Mouse (Mus musculus): Measurements from ENCODE around the gene Btbd9. TPM values are rescaled to one million over a fixed set of nuclear protein-coding genes. Genes with fewer than 3 reads are reported as not detected.

Btbd9 gene
- polyA plus RNA-seq, 1 experiment = 32.7 TPM

DNA sequence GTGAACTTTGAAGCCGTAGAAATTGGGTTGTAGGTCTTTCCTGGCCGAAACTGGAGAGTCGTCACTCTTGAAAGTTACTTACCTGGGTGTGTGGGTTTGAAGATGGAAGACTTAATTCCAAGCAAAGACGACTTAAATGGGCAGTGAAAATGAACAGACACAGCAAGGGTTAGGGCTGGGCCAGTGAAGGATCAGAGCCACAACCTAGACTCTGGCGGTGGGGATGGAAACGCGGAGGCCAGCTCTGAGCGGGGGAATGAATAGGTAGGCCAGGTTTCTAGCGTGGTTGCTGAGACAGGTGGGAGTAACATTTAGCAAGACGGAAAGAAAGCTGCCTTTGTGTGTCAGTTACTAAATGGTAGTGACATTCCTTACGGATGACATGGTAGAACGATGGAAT, 658 bp upstream of the Btbd9 start:
- Histone ChIP-seq H3K4me1 (ENCODE audit: control insufficient read depth, insufficient read depth, low read length) (peaks cover 6% of the 10 kb centered on the region), H3K4me3 (replicated peaks; ENCODE audit: insufficient read depth, low read depth, low read length) (peak overlapping the region; percentile 92), H3K27ac (ENCODE audit: insufficient read depth, low read length) (no peak overlapping the region), H3K27me3 (ENCODE audit: control insufficient read depth, insufficient read depth, low read length) (no peaks in the 10 kb centered on the region)
- 54% methylated on average over 12 of the region's 12 CpGs for WGBS
- TF ChIP-seq CTCF (IDR thresholded peaks at IDR 0.05; ENCODE audit: borderline replicate concordance, insufficient read depth, low read depth, low read length) = no peak
- no peak for TF ChIP-seq POLR2A (IDR thresholded peaks at IDR 0.05; ENCODE audit: borderline replicate concordance, insufficient read depth, low read length)
- DNase-seq = peak; percentile 27 to 50

DNA sequence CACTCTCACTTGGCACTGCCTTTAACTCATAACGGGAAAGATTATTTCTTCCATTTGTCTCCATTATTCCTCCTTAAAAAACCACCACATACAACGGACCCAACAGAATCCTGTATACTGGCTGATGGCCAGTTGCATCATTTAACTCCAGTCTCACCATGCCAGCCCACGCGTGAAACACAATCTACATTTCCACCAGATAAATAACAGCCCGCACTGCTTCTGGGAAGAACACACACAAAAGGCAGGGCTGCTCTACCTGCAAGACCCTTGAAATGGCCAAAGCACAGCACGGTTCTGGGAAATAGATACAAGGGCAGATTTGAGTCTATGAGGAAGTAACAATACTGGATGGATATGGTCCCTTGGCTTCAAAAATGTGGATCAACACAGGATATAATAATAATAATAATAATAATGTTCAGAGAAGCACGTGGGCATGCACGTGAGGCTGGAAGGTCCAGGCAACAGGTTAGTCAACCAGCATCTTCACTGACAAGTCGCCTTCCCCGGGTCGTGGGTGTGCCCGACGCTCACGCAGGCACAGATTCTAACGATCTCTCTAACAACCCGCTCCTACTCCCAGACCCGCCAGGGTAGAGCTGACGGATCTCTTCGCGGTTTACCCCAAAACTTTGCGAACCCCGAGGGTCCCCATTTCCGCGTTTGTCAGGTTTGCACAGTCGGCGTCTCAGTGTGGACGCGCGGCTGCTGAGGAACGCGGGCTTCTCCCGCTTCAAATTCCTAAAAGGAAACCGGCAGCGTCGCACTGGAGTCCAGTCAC, 975 bp downstream of the Btbd9 start:
- DNase-seq = peak; percentile 36 to 71
- under 1% methylated on average over 35 of the region's 35 CpGs for WGBS
- peak overlapping the region; percentile 92 for H3K4me3 ChIP-seq (replicated peaks; ENCODE audit: insufficient read depth, low read depth, low read length)
- TF ChIP-seq CTCF (IDR thresholded peaks at IDR 0.05; ENCODE audit: borderline replicate concordance, insufficient read depth, low read depth, low read length) (no peak), POLR2A (IDR thresholded peaks at IDR 0.05; ENCODE audit: borderline replicate concordance, insufficient read depth, low read length) (no peak)
- peaks cover 9% of the 10 kb centered on the region for H3K4me1 ChIP-seq (ENCODE audit: control insufficient read depth, insufficient read depth, low read length)
- no peaks in the 10 kb centered on the region for H3K27me3 ChIP-seq (ENCODE audit: control insufficient read depth, insufficient read depth, low read length)
- H3K27ac ChIP-seq (ENCODE audit: insufficient read depth, low read length) = peak overlapping the region; percentile 29; the same call in 1 of the 2 replicates

DNA sequence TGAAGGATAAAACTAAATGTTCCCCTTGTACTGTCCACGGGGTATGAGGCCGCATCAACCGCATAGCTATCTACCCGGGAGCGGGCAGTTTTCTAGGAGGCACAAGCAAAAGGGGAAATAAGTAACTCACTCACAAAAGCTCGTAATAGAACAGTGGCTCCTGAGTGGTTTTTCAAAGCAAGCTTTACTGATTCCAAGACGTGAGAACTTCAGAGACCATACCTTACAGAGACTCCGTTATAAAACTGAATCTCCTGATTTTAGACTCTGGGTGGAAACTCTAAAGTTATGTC, 1.6 kb downstream of the Btbd9 start:
- H3K27me3 ChIP-seq (ENCODE audit: control insufficient read depth, insufficient read depth, low read length) = no peaks in the 10 kb centered on the region
- 61% methylated on average over 8 of the region's 8 CpGs for WGBS
- TF ChIP-seq CTCF (IDR thresholded peaks at IDR 0.05; ENCODE audit: borderline replicate concordance, insufficient read depth, low read depth, low read length) (no peak), POLR2A (IDR thresholded peaks at IDR 0.05; ENCODE audit: borderline replicate concordance, insufficient read depth, low read length) (no peak)
- peak overlapping the region; percentile 92 for H3K4me3 ChIP-seq (replicated peaks; ENCODE audit: insufficient read depth, low read depth, low read length)
- H3K4me1 ChIP-seq (ENCODE audit: control insufficient read depth, insufficient read depth, low read length) = peaks cover 9% of the 10 kb centered on the region
- no peak overlapping the region for H3K27ac ChIP-seq (ENCODE audit: insufficient read depth, low read length)
- no peak for DNase-seq

DNA sequence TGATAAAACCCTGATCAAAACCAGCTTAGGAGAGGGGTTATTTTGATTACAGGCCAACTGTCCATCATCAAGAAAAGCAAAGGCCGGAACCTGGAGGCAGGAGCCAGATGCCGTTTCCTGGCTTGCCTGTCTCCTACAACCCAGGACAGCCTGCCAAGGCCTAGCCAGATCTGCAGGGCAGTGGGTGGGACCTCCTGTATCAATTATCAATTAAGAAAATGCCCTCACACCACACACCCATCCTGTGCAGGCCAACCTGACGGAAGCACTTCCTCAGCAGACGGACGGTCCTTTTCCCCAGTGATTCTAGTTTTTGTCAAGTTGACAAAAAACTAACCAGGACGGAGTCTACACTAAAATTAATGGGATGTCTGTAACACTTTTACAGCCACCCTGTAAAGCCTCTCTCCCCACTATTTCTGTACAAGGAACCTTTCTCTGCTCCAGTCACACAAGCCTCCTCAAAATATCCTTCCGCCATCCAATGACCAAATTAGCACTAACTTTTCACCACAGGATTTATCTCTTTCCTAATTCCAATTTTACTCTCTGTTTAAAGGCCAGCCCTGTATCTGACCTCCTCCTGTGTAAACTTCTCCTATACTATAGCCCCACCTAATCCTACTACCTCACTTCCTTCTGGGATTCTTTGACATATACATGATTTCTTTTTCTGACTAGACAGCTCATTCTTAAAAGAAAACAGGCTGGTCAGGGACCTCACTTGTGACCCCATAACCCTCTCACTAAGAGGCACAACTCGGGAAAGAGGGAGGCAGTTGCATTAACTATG, 2.1 kb downstream of the Btbd9 start:
- Histone ChIP-seq H3K27ac (ENCODE audit: insufficient read depth, low read length) (no peak overlapping the region), H3K27me3 (ENCODE audit: control insufficient read depth, insufficient read depth, low read length) (no peaks in the 10 kb centered on the region), H3K4me1 (ENCODE audit: control insufficient read depth, insufficient read depth, low read length) (peaks cover 9% of the 10 kb centered on the region), H3K4me3 (replicated peaks; ENCODE audit: insufficient read depth, low read depth, low read length) (no peak overlapping the region)
- 63% methylated on average over 8 of the region's 8 CpGs for WGBS
- TF ChIP-seq POLR2A (IDR thresholded peaks at IDR 0.05; ENCODE audit: borderline replicate concordance, insufficient read depth, low read length) (no peak), CTCF (IDR thresholded peaks at IDR 0.05; ENCODE audit: borderline replicate concordance, insufficient read depth, low read depth, low read length) (no peak)
- no peak for DNase-seq

DNA sequence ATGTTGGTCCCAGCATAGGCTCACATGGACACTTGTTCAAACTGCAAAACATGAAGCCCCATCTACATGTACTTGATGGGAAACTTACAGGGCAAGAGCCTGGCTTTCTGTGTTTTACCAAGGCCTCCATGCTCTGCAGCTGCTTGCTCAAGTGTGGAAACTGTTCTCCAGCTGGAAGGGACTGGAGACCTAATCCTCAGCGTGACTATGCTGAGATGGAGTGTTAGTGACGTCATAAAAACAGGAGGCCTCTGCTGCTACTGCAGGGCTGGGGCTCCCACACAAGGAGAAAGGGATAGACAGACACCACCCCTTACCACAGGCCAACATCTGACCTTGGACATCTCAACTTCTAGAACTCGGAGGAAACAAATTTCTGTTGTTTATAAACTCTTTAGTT, 5.3 kb downstream of the Btbd9 start:
- peaks cover 6% of the 10 kb centered on the region for H3K4me1 ChIP-seq (ENCODE audit: control insufficient read depth, insufficient read depth, low read length)
- 63% methylated on average over 3 of the region's 3 CpGs for WGBS
- H3K27ac ChIP-seq (ENCODE audit: insufficient read depth, low read length) = no peak overlapping the region
- H3K27me3 ChIP-seq (ENCODE audit: control insufficient read depth, insufficient read depth, low read length) = no peaks in the 10 kb centered on the region
- H3K4me3 ChIP-seq (replicated peaks; ENCODE audit: insufficient read depth, low read depth, low read length) = no peak overlapping the region
- DNase-seq = no peak
- TF ChIP-seq POLR2A (IDR thresholded peaks at IDR 0.05; ENCODE audit: borderline replicate concordance, insufficient read depth, low read length) (no peak), CTCF (IDR thresholded peaks at IDR 0.05; ENCODE audit: borderline replicate concordance, insufficient read depth, low read depth, low read length) (no peak)

DNA sequence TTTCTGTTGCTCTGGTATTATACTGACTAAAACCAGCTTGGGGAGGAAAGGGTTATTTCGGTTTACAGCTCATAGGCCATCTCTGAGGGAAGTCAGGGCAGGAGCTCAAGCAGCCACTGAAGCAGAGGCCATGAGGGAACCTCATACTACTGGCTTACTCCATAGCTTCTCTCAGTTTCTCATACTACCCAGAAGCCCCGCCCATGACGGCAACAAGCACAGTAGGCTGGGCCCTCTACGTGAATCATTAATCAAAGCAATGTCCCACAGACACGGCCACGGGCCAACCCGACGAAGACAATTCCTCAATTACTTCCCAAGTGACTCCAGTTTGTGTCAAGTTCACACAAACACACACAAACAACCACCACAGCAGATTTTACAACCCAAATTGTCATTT, 6.1 kb downstream of the Btbd9 start:
- H3K4me3 ChIP-seq (replicated peaks; ENCODE audit: insufficient read depth, low read depth, low read length) = no peak overlapping the region
- no peaks in the 10 kb centered on the region for H3K27me3 ChIP-seq (ENCODE audit: control insufficient read depth, insufficient read depth, low read length)
- WGBS = 68% methylated on average over 8 of the region's 8 CpGs
- H3K4me1 ChIP-seq (ENCODE audit: control insufficient read depth, insufficient read depth, low read length) = peaks cover 6% of the 10 kb centered on the region
- no peak for DNase-seq
- TF ChIP-seq CTCF (IDR thresholded peaks at IDR 0.05; ENCODE audit: borderline replicate concordance, insufficient read depth, low read depth, low read length) (no peak), POLR2A (IDR thresholded peaks at IDR 0.05; ENCODE audit: borderline replicate concordance, insufficient read depth, low read length) (no peak)
- H3K27ac ChIP-seq (ENCODE audit: insufficient read depth, low read length) = no peak overlapping the region

DNA sequence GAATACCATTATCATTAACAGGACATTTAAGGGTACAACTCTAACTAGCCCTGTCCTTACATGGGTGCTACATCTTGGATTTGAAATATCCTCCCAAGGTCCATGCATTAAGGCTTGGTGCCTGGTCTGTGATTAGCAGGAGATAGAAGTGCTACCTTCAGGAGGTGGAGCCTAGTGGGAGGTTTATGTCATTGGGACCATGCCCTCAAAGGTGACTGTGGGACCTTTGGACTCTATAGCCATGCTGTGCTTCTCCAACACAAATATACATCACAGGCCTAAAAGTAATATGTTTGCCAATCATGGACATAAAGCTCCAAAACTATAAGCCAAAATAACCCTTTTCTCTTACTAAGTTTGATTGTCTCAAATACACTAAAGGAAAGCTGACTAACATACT, 7.8 kb downstream of the Btbd9 start:
- TF ChIP-seq CTCF (IDR thresholded peaks at IDR 0.05; ENCODE audit: borderline replicate concordance, insufficient read depth, low read depth, low read length) (no peak), POLR2A (IDR thresholded peaks at IDR 0.05; ENCODE audit: borderline replicate concordance, insufficient read depth, low read length) (no peak)
- Histone ChIP-seq H3K27me3 (ENCODE audit: control insufficient read depth, insufficient read depth, low read length) (no peaks in the 10 kb centered on the region), H3K4me3 (replicated peaks; ENCODE audit: insufficient read depth, low read depth, low read length) (no peak overlapping the region), H3K4me1 (ENCODE audit: control insufficient read depth, insufficient read depth, low read length) (peaks cover 3% of the 10 kb centered on the region; the same call in 1 of the 2 replicates), H3K27ac (ENCODE audit: insufficient read depth, low read length) (no peak overlapping the region)
- DNase-seq = no peak

DNA sequence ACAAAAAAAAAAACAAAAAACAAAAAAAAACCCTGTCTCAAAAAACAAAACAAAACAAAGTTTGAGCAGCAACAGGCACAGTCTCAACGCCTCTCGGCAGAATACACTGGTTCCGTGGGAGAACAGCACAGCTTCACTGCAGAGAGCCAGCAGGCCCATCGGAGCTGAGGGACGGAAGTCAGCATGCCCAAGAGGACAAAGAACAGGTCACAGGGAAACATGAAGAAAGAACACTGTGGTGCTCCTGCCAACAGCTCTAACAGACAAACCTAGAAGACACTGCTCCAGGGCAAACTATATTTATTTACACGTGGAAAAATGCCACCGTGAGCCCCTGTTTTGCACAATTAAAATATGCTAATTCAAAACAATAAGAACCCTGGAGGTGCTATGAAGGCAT, 11.3 kb downstream of the Btbd9 start:
- H3K4me3 ChIP-seq (replicated peaks; ENCODE audit: insufficient read depth, low read depth, low read length) = no peak overlapping the region
- DNase-seq = no peak
- no peak for TF ChIP-seq POLR2A (IDR thresholded peaks at IDR 0.05; ENCODE audit: borderline replicate concordance, insufficient read depth, low read length)
- no peak for TF ChIP-seq CTCF (IDR thresholded peaks at IDR 0.05; ENCODE audit: borderline replicate concordance, insufficient read depth, low read depth, low read length)
- no peak overlapping the region for H3K27ac ChIP-seq (ENCODE audit: insufficient read depth, low read length)
- 85% methylated on average over 7 of the region's 7 CpGs for WGBS
- no peaks in the 10 kb centered on the region for H3K27me3 ChIP-seq (ENCODE audit: control insufficient read depth, insufficient read depth, low read length)
- H3K4me1 ChIP-seq (ENCODE audit: control insufficient read depth, insufficient read depth, low read length) = no peaks in the 10 kb centered on the region
